Mouse (Mus musculus) liver, postnatal 0 days (tissue): ENCODE data around the gene Gm17428.

ENCODE experiments used
- CTCF ChIP-seq: sonication (generic); IDR thresholded peaks from 2 replicates; pipeline ENCODE4 v1.5.1; 2016; ENCODE audit warnings: antibody characterized with exemption, low read depth
- EP300 ChIP-seq: IDR thresholded peaks from 2 replicates; pipeline ENCODE4 v1.6.1; 2016; ENCODE audit warnings: antibody characterized with exemption, low read depth, mild to moderate bottlenecking

DNA sequence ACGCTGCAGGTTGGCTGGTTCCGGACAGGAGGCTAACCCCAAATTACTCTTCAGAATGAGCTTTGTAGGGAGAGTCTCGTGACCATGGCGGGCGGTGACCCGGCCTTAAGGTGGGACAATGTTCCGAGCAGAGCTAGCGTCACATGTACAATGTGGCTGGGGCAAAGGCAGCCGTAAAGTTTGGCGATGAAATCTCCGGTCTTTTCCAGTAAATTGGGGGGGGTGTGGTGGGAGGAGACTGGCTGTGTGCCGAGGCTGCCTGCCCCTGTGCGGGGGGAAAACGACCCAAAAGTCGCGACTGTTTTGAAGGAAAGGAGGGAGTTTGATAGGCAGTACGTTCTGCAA is 39.0 kb downstream of the Gm17428 start:
- TF ChIP-seq CTCF (no peak), EP300 (no peak)
